Mouse (Mus musculus) heart, postnatal 0 days (tissue): Measurements from ENCODE around the gene Mettl14.

ENCODE experiments used
- CTCF ChIP-seq: IDR thresholded peaks from 2 replicates; pipeline ENCODE4 v1.5.1; 2016; ENCODE audit warnings: antibody characterized with exemption, control low read depth, low read depth
- EP300 ChIP-seq: IDR thresholded peaks from 2 replicates; pipeline ENCODE4 v1.6.1; 2016; ENCODE audit warnings: antibody characterized with exemption, low read depth

- TF ChIP-seq EP300 (no peak), CTCF (no peak)
These were observed 5.3 kb upstream of the Mettl14 start for GRCm38 (mm10) chr3:123391180-123391579.
